Mouse (Mus musculus): ENCODE results near the gene Olfr761.
"Not testable (repeated sequence)": the region's sequence is repeated elsewhere in the genome, so short reads cannot be mapped to it uniquely, and the experiment has no call there.

Gene Olfr761

GRCm38 (mm10) chr17:37952979-37953378, at the start of gene Olfr761:
Gene Olfr761, minus strand, starts transcription at chr17:37953079.
- DNase-seq (ENCODE audit: low spot score in 2 of 2): no peak

GRCm38 (mm10) chr17:37995635-37996307, 42.9 kb upstream of the Olfr761 start:
- no peak for DNase-seq (ENCODE audit: low spot score in 2 of 2)

GRCm38 (mm10) chr17:37990453-37990961, 37.6 kb upstream of the Olfr761 start:
- no peak for DNase-seq (ENCODE audit: low spot score in 2 of 2)

- no peak for DNase-seq (ENCODE audit: low spot score in 2 of 2)
Observed at GRCm38 (mm10) chr17:37973591-37973990, 20.7 kb upstream of the Olfr761 start.

GRCm38 (mm10) chr17:37920248-37920647, 32.6 kb downstream of the Olfr761 start, which contains the start of gene Olfr128:
Gene Olfr128, plus strand, starts transcription at chr17:37920548.
- no peak for DNase-seq (ENCODE audit: low spot score in 2 of 2)

GRCm38 (mm10) chr17:37906821-37907220, 46.1 kb downstream of the Olfr761 start:
- not testable (repeated sequence) for DNase-seq (ENCODE audit: low spot score in 2 of 2)
